Mouse (Mus musculus): ENCODE results near the gene Rem2.

Gene Rem2

GRCm38 (mm10) chr14:54475941-54476844 lies at the start of gene Rem2:
TSS of gene Rem2 (plus strand) at chr14:54476100.
- no peak for DNase-seq (ENCODE audit: low read depth, low spot score)

GRCm38 (mm10) chr14:54426689-54427398 lies 49.1 kb upstream of the Rem2 start, which contains the start of gene Mrpl52:
TSS of gene Mrpl52 (plus strand) at chr14:54426909.
- DNase-seq (ENCODE audit: low read depth, low spot score): peak; percentile 86

DNA sequence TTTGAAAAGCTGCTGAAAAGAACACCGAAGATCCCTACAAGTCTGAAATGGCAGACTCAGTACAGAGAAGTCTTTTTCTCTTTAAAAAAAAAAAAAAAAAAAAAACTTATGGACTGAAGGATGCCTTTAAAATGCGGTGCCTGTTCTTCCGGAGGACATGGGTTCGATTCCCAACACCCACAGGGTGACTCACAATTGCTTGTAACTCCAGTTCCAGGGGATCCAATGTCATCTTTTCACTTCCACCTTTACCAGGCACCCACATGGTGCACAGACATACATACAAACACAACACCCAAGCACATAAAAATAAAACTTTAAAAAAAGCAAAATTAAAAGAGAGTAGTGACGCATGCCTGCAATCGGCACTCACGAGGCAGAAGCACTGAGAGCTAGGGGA lies 48.2 kb upstream of the Rem2 start:
- no peak for DNase-seq (ENCODE audit: low read depth, low spot score)

DNA sequence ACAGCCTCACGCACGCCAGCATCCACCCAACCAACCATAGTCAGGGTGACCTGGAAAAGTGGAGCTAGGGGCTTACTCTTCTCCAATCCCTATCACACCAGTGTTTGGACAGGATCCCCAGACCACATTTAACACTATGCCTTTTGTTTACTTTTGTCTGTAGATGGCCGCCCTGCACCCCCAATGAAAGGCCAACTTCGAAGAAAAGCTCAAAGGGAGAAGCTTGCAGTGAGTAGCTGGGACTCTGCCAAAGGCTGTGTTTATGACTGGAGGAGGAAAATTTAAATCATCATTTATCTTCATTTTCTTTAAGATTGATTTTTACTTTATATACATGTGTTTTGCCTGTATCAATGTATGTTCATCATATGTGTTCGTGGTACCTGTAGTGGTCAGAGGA lies 47.5 kb upstream of the Rem2 start:
- DNase-seq (ENCODE audit: low read depth, low spot score): no peak

DNA sequence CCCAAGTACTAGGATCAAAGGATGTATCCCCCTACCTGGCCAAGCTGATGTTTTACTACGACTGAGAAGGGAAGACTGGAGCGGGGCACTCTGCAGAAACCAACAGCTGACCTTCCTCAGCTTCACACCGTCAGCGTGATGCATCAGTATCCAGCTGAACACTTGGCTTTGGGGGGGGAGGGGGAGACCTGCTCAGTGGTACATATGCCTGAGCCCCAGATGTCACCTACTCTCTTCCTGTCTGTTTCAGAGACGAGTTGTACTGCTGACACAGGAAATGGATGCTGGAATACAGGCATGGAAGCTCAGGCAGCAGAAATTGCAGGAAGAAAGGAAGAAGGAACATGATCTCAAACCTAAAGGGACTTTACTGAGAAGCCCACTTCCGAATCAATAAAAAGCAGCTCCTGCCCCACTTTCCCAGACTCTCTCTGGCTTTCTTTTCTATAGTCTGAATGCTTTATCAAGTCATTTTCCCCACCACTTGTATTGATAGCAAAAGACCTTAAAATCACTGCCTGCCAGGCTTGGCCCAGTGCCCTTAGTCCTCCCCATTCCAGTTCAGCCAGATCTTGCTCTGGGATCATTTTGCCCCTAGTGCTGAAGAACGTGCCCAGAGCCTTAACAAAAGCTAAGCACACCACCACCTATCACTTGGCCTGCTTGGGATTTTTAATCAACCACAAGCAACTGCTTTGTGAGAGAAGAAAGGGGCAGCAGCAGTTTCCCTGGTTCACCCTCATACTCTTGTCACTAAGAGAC lies 46.4 kb upstream of the Rem2 start:
- no peak for DNase-seq (ENCODE audit: low read depth, low spot score)

GRCm38 (mm10) chr14:54430406-54431145 lies 45.3 kb upstream of the Rem2 start:
- DNase-seq (ENCODE audit: low read depth, low spot score): no peak

DNA sequence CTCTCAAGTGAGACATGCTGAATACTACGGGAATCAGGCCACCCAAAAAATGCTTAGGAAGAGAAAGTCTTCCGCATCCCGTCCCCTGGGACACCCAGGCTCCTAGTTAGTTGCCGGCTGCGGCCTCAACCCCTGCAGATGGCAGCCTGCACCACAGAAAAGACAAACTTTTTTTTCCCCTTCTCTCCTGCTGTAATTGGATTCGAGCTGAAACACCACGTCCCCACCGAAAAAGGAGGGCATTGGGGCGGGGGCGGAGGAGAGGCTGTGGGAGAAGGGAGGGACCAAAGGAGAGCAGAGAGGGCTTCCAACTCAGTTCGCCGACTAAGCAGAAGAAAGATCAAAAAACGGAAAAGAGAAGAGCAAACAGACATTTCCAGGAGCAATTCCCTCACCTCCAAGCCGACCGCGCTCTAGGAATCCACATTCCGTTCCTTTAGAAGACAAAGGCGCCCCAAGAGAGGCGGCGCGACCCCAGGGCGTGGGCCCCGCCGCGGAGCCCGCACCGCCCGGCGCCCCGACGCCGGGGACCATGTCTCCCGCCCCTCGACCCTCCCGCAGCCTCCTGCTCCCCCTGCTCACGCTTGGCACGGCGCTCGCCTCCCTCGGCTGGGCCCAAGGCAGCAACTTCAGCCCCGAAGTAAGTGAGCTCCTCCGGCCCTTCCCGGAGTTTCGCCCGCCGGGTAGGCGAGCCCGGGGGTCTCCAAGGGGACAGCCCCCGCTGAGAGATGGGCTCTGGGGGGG lies 44.4 kb upstream of the Rem2 start, which contains the start of gene Mmp14:
TSS of gene Mmp14 (plus strand) at position 279 of the 744 bp plus-strand sequence.
- no peak for DNase-seq (ENCODE audit: low read depth, low spot score)

GRCm38 (mm10) chr14:54432078-54432836 lies 43.6 kb upstream of the Rem2 start:
- peak; percentile 38 for DNase-seq (ENCODE audit: low read depth, low spot score)

DNA sequence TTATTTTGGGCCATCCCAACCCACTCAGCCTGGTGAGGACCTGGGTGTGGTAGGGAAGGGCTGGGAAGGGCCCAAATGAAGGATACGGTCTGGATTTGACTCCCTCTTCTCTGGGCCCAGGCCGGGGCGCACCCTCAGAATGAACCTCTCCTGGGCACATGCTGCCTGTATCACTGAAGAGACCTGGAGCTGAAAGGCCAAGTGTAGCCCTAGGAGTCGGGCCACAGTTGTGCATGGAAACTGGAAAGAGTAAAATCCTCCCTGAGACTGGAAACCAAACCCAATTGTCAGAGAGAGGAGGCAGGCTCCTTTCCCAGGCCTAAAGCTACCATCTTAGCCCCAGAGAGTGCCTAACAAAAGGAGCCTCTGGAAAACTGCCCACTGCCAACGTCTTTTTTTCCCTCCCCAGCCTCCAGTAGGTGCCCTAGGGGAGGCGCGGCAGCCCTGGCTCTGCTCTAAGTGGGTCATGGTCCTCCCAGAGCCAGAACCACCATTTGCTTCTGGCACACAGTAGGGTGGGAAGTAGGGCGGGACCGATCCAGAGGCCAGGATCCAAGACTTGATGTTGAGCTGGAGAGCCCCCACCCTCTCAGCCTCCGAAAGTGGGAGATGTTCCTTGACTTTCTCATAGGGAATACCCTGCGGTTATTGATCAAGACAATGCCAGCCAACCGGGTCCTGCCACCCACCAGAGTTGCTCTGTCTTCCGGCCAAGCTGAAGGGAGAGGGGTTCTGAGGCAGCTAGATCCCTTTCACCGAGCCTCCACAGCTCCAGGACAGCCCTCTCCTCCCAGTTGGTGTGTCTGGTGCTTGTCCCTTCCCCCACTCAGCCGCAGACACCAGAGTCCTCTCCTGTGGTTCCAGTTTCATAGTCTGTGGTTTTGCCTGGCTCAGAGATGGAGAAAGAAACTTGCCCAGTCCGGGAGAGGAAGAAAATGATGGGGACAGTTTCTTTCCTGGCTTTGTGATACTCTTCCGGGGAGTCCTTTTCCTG lies 42.8 kb upstream of the Rem2 start:
- no peak for DNase-seq (ENCODE audit: low read depth, low spot score)

GRCm38 (mm10) chr14:54433941-54434531 lies 41.9 kb upstream of the Rem2 start:
- no peak for DNase-seq (ENCODE audit: low read depth, low spot score)

DNA sequence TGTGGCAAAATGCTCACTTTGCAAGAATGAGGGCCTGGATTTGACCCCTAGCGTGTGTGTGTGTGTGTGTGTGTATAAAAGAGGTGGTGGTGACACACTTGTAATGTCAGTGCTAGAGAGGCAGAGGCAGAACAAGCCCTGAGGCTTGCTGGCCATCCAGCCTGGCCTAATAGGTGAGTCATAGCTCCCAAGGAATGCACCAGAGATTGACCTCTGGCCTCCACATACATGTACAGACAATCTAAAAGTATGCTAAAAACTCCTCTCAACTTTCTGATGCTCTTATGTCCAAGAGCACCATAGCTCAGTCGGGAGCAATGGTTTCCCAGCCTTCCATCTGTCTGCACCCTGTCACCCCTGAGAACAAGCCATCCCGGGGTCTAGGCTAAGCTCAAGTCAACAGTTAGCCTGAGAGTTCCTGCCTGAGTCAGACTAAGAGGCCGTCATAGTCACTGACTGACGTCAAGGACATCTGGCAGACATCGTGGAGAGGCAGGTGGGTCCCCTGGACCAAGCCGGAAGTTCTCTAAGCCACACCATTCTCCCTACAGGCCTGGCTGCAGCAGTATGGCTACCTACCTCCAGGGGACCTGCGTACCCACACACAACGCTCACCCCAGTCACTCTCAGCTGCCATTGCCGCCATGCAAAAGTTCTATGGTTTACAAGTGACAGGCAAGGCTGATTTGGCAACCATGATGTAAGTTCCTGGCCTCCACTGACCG lies 40.5 kb upstream of the Rem2 start:
- DNase-seq (ENCODE audit: low read depth, low spot score): no peak

DNA sequence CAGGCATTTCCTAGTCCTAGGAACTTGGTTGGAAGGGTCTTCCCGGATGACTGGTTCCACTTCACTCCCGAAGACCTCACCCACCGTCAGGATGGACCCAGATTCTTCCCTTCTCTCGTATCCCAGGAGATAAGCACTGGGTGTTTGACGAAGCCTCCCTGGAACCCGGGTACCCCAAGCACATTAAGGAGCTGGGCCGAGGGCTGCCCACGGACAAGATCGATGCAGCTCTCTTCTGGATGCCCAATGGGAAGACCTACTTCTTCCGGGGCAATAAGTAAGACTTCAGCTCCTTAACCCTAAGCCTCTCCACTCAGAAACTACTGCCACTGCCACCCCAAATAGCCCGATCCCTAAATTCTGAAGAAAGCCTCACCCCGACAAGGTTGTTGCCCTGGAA lies 36.7 kb upstream of the Rem2 start:
- DNase-seq (ENCODE audit: low read depth, low spot score): no peak

GRCm38 (mm10) chr14:54439610-54440009 lies 36.3 kb upstream of the Rem2 start:
- no peak for DNase-seq (ENCODE audit: low read depth, low spot score)

DNA sequence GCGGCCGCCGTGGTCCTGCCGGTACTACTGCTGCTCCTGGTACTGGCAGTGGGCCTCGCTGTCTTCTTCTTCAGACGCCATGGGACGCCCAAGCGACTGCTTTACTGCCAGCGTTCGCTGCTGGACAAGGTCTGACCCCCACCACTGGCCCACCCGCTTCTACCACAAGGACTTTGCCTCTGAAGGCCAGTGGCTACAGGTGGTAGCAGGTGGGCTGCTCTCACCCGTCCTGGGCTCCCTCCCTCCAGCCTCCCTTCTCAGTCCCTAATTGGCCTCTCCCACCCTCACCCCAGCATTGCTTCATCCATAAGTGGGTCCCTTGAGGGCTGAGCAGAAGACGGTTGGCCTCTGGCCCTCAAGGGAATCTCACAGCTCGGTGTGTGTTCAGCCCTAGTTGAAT lies 35.4 kb upstream of the Rem2 start:
- DNase-seq (ENCODE audit: low read depth, low spot score): no peak

- DNase-seq (ENCODE audit: low read depth, low spot score): no peak
Observed at GRCm38 (mm10) chr14:54441365-54441764, 34.5 kb upstream of the Rem2 start.

DNA sequence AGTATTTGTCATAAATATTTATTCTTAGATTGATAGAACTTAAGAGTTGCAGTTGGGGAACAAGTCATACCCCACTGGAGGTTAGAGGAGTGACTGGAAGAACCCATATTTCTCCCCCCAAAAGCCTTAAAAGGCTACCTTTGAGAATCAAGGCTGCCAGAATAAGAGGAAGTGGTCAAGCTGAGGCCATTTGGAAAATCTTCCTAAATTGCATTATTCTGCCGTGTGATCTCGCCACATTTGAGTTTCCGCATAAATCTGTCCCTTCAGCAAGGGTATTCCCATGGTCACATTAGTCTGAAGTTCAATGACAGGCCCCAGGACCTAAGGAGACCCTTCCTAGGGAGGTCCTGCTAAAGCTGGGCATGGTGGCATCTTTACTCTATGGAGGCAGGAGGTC lies 33.4 kb upstream of the Rem2 start:
- DNase-seq (ENCODE audit: low read depth, low spot score): no peak

DNA sequence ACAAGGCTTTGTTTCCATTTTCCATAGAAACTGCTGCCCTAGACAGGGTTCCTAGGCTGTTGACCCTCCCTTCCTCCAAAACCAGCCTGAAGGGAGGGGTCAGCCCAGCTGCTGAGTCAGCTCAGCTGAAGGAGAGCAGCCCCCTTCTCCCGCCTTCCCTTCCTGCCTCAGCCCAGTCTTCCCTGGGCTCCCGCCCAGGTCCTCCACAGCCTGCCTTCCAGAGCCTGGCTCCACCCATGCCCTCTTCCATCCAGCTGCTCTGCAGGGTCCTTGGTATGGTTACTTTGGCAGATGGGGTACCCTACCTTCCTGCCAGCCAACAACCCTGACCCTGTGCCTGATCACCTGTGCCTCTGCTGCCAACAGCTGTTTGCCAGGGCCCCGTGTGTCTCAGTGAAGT lies 32.7 kb upstream of the Rem2 start:
- DNase-seq (ENCODE audit: low read depth, low spot score): no peak

Data from CD4-positive helper T cell, adult 2 months (primary cell).